Mouse (Mus musculus) CD8-positive naive resting alpha-beta T cell, adult 2 months (primary cell): ENCODE measurements around the gene F2rl3.

Source experiments
- DNase-seq, 2 experiments: peaks; one replicate each; pipeline ENCODE4 v3.0.0; 2022; ENCODE audit warnings: low read depth in 2 of 2, low spot score in 2 of 2

F2rl3 gene

GRCm38 (mm10) chr8:72761322-72762051 is at the start of gene F2rl3:
TSS of gene F2rl3 (plus strand) at chr8:72761880.
- DNase-seq = peak; percentile 25 to 26

GRCm38 (mm10) chr8:72712569-72712968 is 49.1 kb upstream of the F2rl3 start:
- no peak for DNase-seq

GRCm38 (mm10) chr8:72716594-72716993 is 45.1 kb upstream of the F2rl3 start:
- DNase-seq = no peak

GRCm38 (mm10) chr8:72720541-72720940 is 41.1 kb upstream of the F2rl3 start:
- no peak for DNase-seq

- DNase-seq = peak; percentile 92 to 97
Observed at GRCm38 (mm10) chr8:72722769-72723650, 38.7 kb upstream of the F2rl3 start, which contains the start of gene Sin3b. TSS of gene Sin3b (plus strand) at chr8:72723285.

- no peak for DNase-seq
Observed at GRCm38 (mm10) chr8:72723651-72724001, 38.1 kb upstream of the F2rl3 start.

- no peak for DNase-seq
Observed at GRCm38 (mm10) chr8:72728636-72729035, 33.0 kb upstream of the F2rl3 start.

- DNase-seq = no peak
Observed at GRCm38 (mm10) chr8:72735001-72735400, 26.7 kb upstream of the F2rl3 start.

- DNase-seq = no peak
Observed at GRCm38 (mm10) chr8:72736868-72737267, 24.8 kb upstream of the F2rl3 start.

GRCm38 (mm10) chr8:72746061-72746460 is 15.6 kb upstream of the F2rl3 start:
- DNase-seq = peak in 1 of 2 experiments; percentile 38

GRCm38 (mm10) chr8:72749846-72750245 is 11.8 kb upstream of the F2rl3 start:
- DNase-seq = no peak

- no peak for DNase-seq
Observed at GRCm38 (mm10) chr8:72750266-72750665, 11.4 kb upstream of the F2rl3 start.

GRCm38 (mm10) chr8:72751126-72751525 is 10.6 kb upstream of the F2rl3 start:
- no peak for DNase-seq

- DNase-seq = no peak
Observed at GRCm38 (mm10) chr8:72752289-72752688, 9.4 kb upstream of the F2rl3 start.

GRCm38 (mm10) chr8:72753165-72753564 is 8.5 kb upstream of the F2rl3 start:
- no peak for DNase-seq

- DNase-seq = no peak
Observed at GRCm38 (mm10) chr8:72753781-72754180, 7.9 kb upstream of the F2rl3 start.

- no peak for DNase-seq
Observed at GRCm38 (mm10) chr8:72756031-72756430, 5.6 kb upstream of the F2rl3 start.

GRCm38 (mm10) chr8:72756771-72757390 is 4.8 kb upstream of the F2rl3 start:
- no peak for DNase-seq

- DNase-seq = no peak
Observed at GRCm38 (mm10) chr8:72757426-72758195, 4.1 kb upstream of the F2rl3 start.

GRCm38 (mm10) chr8:72758310-72758709 is 3.4 kb upstream of the F2rl3 start:
- no peak for DNase-seq

- no peak for DNase-seq
Observed at GRCm38 (mm10) chr8:72760216-72760615, 1.5 kb upstream of the F2rl3 start.
